Mouse (Mus musculus): ENCODE data around the gene Creb3l2.

DNA sequence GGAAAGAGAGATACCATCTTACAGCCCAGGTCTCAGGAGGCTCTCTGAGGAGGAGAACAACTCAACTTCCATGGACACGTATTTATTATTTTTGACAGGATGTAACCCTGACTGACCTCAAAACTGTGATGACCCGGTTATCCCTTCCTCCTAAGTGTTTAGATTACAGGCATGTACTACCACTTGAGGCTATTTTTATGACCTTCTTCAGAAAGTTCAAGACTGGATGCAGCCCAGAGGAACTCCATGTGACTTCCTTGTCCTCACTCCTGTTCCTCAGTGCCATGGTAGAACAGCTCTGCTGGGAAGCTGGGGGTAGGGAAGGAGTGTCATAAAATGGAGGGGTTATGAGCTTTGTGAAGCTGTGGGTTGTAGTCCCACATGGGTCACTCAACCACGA is 16.1 kb downstream of the Creb3l2 start:
- TF ChIP-seq CTCF (IDR thresholded peaks at IDR 0.05; ENCODE audit: control insufficient read depth, insufficient read depth, low read length) (no peak), POLR2A (IDR thresholded peaks at IDR 0.05; ENCODE audit: borderline replicate concordance, control insufficient read depth, low read depth, low read length) (no peak)

All from bone marrow, adult 2 months (tissue).